Mouse (Mus musculus) left cerebral cortex, adult 11 months (tissue): ENCODE measurements around the gene Rspry1.

Experiments
- DNase-seq: peaks from one replicate; pipeline ENCODE4 v3.0.0; 2022; ENCODE audit warnings: low spot score

Rspry1 gene

GRCm38 (mm10) chr8:94601607-94602385 lies at the start of gene Rspry1, which contains the start of gene Fam192a:
Gene Rspry1, plus strand, starts transcription at chr8:94601937.
Gene Fam192a, minus strand, starts transcription at chr8:94601997.
- DNase-seq, result peak; percentile 99

DNA sequence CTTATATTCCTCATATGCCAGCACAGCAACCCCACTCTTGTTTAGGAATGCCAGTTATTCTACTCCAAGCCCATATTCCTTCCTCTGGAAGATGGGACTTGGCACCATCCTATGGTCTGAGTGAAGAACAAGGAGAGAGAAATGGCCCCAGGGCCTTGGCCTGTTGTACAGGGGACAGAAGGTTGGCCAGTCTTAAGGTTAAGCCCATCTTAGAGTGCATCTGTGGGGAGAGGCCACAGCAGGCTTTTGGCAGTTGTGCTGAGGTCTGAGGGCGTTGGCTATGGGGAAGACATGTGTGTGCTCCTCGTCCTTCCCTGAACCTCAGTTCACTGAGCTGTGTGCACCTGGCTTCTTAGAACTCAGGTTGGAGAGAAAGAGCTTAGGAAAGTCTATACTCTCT lies 49.0 kb upstream of the Rspry1 start:
- DNase-seq, result no peak

GRCm38 (mm10) chr8:94557281-94557680 lies 44.5 kb upstream of the Rspry1 start:
- no peak for DNase-seq

DNA sequence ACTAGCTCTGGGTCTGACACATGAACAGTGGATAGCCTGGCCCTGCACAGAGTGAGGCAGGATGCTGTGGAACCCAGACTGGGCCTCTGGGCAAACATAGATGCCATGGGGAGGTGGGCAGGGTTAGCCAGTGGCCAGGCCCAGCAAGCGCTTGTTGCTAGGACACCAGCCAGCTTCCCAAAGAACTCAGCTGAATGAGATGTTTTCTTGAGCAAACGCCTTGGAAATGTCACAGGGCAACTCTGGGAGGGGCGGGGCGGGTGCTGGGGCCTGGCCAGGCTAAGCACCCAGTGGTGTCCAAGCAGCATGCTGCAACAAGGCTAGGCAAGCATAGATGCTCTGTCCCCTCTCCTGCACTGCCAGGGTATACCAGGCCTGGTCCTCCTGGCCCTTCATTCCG lies 40.5 kb upstream of the Rspry1 start:
- DNase-seq, result no peak

DNA sequence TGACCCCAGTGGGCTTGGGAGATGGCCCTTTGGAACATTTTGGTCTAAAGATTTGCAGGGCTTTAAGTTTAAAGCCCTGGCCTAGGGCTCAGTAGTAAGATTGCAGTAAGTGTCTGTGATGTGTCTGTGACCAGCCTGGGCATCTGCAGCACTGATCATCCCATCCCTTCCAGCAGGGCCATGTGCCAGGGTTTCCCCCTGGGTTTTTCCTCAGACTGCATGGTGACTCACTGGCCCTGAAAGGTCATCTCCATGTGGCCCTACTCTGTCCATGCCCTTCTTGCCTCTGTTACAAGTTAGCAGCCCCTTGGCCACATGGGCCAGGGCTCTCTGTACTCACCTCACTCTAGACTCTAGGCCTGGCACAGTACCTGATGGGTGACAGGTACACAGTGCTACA lies 37.3 kb upstream of the Rspry1 start:
- no peak for DNase-seq

GRCm38 (mm10) chr8:94566033-94566432 lies 35.7 kb upstream of the Rspry1 start:
- DNase-seq, result no peak

DNA sequence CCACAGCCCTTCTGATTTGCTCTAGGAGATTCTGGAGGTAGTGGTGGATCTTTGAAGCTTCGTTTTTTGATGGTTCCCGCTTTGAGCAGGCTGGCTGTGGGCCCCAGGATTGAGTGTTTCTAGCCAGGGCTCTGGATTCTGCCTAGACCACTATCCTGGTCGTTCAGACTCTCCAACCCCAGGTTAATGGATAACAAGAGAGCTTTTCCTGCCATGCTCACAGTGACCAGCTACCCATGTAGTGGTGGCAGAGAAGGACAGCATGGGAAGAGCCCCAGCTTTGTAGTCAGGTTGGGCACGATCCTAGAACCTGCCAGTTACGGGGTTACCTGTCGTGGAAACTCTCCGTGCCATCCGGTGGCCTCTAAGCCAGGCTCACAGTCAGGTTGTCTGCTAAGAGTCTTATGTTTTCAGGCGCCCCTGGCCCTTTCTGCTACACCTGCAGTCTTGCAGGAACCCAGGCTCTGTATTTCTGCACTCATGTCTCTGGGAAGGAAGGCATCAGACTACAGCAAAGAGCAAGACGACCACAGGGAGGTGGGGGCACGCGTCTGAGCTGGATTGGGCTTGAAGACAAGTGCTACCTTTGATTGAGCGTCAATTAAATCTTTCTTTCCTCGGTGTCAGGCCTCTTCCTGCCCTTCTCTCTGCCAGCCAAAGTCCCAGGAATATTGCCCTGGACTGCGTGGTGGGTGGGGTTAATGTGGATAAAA lies 35.1 kb upstream of the Rspry1 start:
- no peak for DNase-seq

GRCm38 (mm10) chr8:94567159-94567849 lies 34.4 kb upstream of the Rspry1 start:
- DNase-seq, result no peak

GRCm38 (mm10) chr8:94568098-94568497 lies 33.6 kb upstream of the Rspry1 start:
- no peak for DNase-seq

DNA sequence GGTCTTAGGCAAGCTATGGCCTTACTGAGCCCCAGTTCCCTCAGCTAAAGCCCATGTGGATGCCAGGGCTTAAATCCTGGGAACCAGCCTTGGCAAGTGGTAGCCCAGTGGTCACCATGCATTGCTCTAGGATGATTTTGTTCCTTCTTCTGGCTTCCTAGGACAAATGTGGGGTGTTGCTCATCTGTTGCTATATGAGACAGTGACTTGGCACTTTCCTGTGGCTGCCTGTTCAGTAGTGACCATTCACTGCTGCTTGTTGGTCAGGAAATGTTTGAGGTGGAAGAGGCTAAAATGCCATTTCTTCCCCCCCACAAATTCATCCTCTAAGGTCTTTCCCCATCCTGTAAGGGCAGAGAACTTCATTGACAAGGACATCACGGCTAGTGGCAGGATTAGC lies 32.3 kb upstream of the Rspry1 start:
- no peak for DNase-seq

- no peak for DNase-seq
Observed at GRCm38 (mm10) chr8:94571896-94572295, 29.8 kb upstream of the Rspry1 start.

GRCm38 (mm10) chr8:94574159-94574907 lies 27.4 kb upstream of the Rspry1 start:
- DNase-seq, result peak; percentile 55

GRCm38 (mm10) chr8:94575148-94575547 lies 26.6 kb upstream of the Rspry1 start:
- no peak for DNase-seq

DNA sequence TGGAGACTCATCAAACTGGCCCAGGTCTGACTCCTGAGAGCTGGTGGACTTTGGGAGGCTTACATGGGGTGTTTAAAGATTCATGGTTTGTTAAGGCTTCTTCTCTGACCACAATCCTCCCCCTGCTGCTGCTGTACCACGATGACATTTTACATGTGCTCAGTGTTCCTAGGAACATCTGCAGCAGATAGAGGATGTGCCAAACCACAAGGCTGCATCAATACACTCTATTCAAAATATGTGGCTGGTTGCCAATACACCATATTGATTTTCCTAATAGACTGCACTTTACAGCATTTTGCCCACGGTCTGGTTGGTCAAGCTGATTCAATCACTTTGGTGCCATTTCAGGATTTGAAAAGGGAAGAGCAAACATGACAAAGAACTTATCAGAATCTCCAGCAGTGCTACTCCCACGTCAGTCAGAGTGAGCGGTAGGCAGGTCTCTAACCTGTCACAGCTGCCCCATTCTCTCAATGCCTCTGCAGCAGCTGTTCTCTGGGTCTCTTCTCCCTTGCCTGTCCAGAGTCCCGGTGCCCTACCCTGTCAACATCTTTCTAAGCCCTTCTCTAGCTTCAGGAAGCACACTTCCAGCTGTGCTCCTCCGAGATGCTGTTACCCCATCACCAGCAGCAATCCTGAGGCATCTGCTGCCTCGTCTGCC lies 19.8 kb upstream of the Rspry1 start:
- DNase-seq, result no peak

GRCm38 (mm10) chr8:94582569-94582968 lies 19.2 kb upstream of the Rspry1 start:
- DNase-seq, result no peak

GRCm38 (mm10) chr8:94584238-94584817 lies 17.4 kb upstream of the Rspry1 start:
- DNase-seq, result peak; percentile 53

DNA sequence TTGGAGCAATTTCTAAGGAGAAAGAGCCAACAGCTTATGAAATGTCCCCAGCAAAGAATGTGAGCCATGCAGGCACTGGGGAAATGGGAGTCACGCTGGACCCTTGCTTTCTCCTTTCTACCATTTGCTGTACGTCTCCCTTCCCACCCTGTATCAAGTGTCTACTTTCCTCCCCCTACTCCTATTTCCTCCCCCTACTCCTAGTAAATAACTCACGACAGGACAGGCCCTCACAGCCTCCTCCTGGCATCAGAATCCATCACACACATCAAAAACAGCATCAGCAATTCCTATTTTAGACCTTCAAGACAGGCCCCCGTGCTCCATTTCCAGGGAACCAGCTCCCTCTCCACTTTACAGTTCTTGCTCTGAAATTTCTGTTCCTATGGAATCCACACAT lies 10.0 kb upstream of the Rspry1 start:
- DNase-seq, result no peak

DNA sequence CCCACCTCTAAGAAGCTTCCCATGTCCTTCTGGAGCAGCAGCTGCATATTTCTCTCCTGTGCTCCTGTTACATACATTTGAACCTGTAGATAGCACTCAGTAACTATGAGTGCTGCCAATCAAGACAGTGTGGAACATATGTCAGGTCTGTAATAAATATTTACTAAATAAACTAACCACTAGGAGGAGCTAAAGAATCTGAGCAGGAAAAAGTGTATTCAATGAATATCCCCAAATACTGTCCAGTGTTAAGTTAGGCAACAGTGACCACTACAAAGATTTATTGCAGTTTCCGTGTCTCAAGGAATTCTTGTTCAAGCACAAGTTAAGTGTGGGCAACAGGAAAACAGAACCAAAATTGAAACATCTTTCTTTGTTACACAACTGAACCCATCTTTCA lies 7.5 kb upstream of the Rspry1 start:
- no peak for DNase-seq

- DNase-seq, result no peak
Observed at GRCm38 (mm10) chr8:94600478-94600877, 1.3 kb upstream of the Rspry1 start.

GRCm38 (mm10) chr8:94601034-94601606 lies 617 bp upstream of the Rspry1 start:
- peak; percentile 15 for DNase-seq
